Mouse (Mus musculus) embryonic facial prominence, embryonic 10.5 days (tissue): ENCODE data around the gene Pde4a. TPM values are rescaled to one million over a fixed set of nuclear protein-coding genes. Genes with fewer than 3 reads are reported as not detected.

Experiments used
- DNase-seq: peaks from one replicate; pipeline ENCODE4 v3.0.0-alpha.2; 2017; ENCODE audit warnings: low spot score
- H3K27ac ChIP-seq: fragments of 300-500 bp; sonication (generic); replicated peaks from 2 replicates; pipeline ENCODE4 v1.5.1; 2016; ENCODE audit warnings: mild to moderate bottlenecking
- H3K27me3 ChIP-seq: fragments of 300-500 bp; sonication (generic); replicated peaks from 2 replicates; pipeline ENCODE4 v1.6.1; 2016; ENCODE audit warnings: low read depth, mild to moderate bottlenecking; ENCODE audit not compliant: poor library complexity, severe bottlenecking
- H3K36me3 ChIP-seq: fragments of 300-500 bp; sonication (generic); replicated peaks from 2 replicates; pipeline ENCODE4 v1.6.1; 2016; ENCODE audit warnings: mild to moderate bottlenecking, moderate library complexity
- H3K4me1 ChIP-seq: fragments of 300-500 bp; sonication (generic); 2 replicates; pipeline ENCODE4 v1.6.1; 2016
- H3K4me3 ChIP-seq: fragments of 300-500 bp; sonication (generic); 2 replicates; pipeline ENCODE4 v1.5.1; 2016; ENCODE audit warnings: mild to moderate bottlenecking, moderate library complexity
- H3K9me3 ChIP-seq: fragments of 300-500 bp; sonication (generic); 2 replicates; pipeline ENCODE4 v1.6.1; 2016; ENCODE audit warnings: mild to moderate bottlenecking
- WGBS: fragments of 180-500 bp; shearing (Covaris S2); methylation state at CpG from one replicate; pipeline ENCODE4 v1.1.7; 2016; 5-methylcytosine and 5-hydroxymethylcytosine counted together
- polyA plus RNA-seq: library from polyadenylated mRNA; unstranded; fragments of >200 nt; fragmentation: Nextera tagmentation; extraction: Ambion mirVana; gene quantifications from 2 replicates; pipeline ENCODE4 v1.2.1, GENCODE M21; 2016

The Pde4a gene
- polyA plus RNA-seq: 4.9 and 5.3 TPM in 2 replicates

DNA sequence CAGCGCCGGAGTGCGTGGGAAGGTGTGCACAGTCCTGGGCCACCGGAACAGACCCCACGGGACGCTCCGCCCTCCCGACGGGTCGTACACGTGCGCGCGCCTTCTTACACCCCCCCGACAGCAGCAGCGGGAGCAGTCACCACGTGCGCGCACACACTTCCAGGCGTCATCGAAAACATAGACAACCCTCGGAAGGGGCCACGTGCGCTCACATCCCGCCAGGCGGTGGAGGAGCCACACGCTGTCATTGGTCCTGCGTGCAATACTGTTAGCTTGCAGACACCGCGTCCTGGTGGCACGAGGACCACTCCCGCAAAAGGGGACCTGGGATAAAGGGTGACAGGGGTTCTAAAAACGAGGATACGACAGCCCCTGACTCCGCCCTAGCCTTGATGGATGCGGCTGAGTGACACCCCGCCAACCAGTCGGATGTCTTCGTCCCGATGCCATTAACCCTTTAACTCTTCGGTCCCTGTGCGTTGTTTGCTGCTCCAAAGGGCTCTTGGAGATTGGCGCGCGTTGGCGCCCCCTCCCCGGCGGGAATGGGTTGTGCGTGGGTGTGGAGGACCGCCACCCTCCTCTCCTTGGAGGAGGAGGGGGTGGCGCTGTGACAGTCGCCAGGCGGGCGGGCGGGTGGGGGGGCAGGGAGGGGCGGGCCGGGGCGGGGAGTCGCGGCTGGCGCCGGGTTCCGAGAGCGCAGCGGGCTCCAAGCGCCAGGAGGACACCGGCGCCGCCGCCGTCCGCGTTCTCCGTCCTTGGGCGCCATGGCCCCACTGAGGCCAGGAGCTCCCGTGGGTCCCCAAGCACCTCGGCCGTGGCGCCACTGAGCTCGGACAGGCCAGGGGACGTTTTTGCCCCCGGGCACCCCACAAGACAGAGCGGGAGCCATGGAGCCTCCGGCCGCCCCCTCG is at the start of gene Pde4a:
Pde4a (plus strand) TSS at position 674 of the 911 bp plus-strand sequence.
- H3K27ac ChIP-seq: peak within 1 kb of the TSS; percentile 78
- H3K36me3 ChIP-seq: no peaks in the 10 kb centered on the region
- no peaks in the 10 kb centered on the region for H3K9me3 ChIP-seq
- WGBS: under 1% methylated on average over 86 of the region's 86 CpGs
- peak within 1 kb of the TSS; percentile 66 for H3K4me3 ChIP-seq
- H3K4me1 ChIP-seq: peaks cover 70% of the 10 kb centered on the region
- DNase-seq: peak; percentile 64
- peaks cover 74% of the 10 kb centered on the region for H3K27me3 ChIP-seq

DNA sequence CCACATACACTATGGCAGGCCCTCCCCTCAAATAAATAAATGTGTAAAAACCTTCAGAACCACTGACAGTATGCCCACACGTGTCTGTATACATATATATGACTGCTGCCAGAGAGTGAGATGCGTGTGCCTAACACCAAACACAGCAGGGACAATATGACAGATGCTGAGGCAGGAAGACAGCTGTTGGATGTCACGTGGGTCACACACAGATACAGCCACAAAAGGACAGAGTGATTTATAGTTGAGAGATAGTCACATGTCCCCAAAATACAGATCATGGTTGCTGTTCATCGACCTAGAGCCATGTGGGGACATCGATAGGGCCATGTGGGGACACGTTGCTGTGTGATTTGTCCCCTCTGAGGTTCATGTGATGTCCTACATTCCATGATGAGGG is 48.4 kb upstream of the Pde4a start:
- Histone ChIP-seq H3K27ac (no peak overlapping the region), H3K9me3 (no peaks in the 10 kb centered on the region), H3K4me3 (no peak overlapping the region), H3K27me3 (no peaks in the 10 kb centered on the region), H3K4me1 (no peaks in the 10 kb centered on the region), H3K36me3 (peaks cover 21% of the 10 kb centered on the region)
- DNase-seq: no peak
- 85% methylated on average over 6 of the region's 6 CpGs for WGBS

DNA sequence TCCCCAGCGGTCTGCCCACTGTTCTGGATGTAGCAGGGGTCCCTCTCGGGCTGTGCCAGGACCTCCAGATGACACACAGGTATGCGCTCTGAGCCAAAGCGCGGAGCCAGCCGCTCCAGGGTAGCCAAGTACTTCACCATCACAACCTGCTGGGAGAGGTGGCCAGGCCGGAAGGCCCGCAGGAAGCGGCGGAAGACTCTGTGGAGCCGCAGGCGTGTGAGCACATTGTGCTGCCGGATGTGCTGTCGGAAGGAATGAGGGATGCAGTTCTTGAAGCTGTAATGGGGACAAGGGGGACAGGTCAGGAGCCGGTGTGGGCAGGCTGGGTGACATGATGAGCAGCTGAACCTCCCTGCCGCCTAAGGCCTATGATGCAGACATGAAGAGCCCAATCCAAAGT is 44.0 kb upstream of the Pde4a start:
- Histone ChIP-seq H3K4me3 (no peak overlapping the region), H3K4me1 (no peaks in the 10 kb centered on the region), H3K9me3 (no peaks in the 10 kb centered on the region), H3K27ac (no peak overlapping the region), H3K27me3 (no peaks in the 10 kb centered on the region), H3K36me3 (peaks cover 46% of the 10 kb centered on the region)
- WGBS: 89% methylated on average over 16 of the region's 16 CpGs
- DNase-seq: no peak

DNA sequence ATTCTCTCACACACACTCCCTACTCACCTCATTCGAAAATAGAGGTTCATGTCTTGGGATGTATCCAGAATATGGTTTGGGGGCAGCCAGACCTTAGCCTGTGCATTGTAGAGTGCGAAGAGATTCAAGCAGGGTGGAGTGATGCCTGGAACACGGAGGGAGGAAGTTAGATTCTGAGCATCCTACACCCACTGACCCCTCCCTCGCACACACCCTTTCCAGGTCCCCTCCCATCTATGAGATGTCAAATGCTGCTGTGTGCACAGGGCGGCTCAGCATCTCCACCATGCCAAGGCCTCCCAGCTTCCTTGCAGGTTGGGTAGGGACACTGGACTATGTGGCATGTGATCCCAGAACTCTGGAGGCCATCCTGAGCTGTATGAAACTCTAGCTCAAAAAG is 40.7 kb upstream of the Pde4a start:
- Histone ChIP-seq H3K9me3 (no peaks in the 10 kb centered on the region), H3K36me3 (peaks cover 52% of the 10 kb centered on the region), H3K27me3 (no peaks in the 10 kb centered on the region), H3K27ac (no peak overlapping the region), H3K4me1 (no peaks in the 10 kb centered on the region), H3K4me3 (no peak overlapping the region)
- no peak for DNase-seq
- 84% methylated on average over 5 of the region's 5 CpGs for WGBS

DNA sequence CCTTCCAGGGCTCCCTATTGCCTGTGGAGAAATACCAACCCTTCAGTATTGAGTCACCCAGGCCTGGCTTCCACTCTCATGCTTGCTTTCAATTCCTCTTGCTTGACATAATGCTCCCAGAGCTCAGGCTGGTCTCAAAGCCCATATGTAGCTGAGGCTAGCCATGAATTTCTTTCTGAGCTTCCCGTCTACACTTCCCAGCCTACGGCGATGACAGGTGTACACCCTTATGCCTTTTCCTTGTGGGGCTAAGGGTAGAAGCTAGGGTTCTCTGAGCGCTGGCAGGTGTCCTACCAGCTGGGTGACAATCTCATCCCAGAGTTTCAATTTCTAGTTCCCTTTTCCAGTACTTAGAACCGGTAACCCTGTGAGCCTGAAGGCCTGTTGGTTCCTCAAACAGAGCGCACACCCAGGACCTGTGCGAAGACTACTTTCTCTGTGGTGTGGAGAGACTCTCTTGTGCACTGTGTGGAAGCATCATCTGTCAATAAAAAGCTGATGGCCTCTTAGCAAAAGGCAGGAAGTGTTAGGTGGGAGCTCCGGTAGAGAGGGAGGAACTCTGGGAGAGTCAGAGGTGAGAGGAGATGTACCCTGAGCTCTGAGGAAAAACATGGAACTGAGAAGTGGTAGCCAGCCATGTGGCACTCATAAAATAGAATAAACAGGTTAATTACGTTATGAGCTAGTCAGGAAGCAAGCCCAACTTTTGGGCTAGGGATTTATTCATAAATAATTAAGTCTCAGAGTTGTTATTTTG is 39.8 kb upstream of the Pde4a start:
- DNase-seq: no peak
- peaks cover 8% of the 10 kb centered on the region for H3K4me1 ChIP-seq
- H3K4me3 ChIP-seq: no peak overlapping the region
- H3K36me3 ChIP-seq: peaks cover 44% of the 10 kb centered on the region
- H3K27me3 ChIP-seq: no peaks in the 10 kb centered on the region
- WGBS: 92% methylated on average over 9 of the region's 9 CpGs
- no peaks in the 10 kb centered on the region for H3K9me3 ChIP-seq
- no peak overlapping the region for H3K27ac ChIP-seq

DNA sequence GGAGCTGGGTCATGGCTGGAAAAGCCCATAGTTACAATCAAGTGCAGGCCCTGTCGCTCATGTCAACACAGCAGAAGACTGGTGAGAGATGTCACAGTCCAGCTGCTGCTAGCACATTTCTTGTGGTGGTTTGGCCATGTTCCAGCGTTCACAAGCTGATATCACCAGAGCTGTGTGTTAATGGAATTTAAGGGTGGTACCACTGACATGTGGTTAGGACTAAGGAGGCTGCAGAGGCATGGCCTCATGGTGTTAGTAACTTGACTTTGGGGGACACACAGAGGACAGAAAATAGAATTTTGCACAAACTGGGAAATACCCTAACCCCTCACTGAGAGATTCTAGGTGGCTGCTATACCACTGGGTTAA is 39.3 kb upstream of the Pde4a start:
- H3K4me1 ChIP-seq: peaks cover 9% of the 10 kb centered on the region
- DNase-seq: no peak
- 86% methylated on average over 2 of the region's 2 CpGs for WGBS
- H3K27ac ChIP-seq: no peak overlapping the region
- H3K36me3 ChIP-seq: peaks cover 39% of the 10 kb centered on the region
- H3K4me3 ChIP-seq: no peak overlapping the region
- no peaks in the 10 kb centered on the region for H3K9me3 ChIP-seq
- H3K27me3 ChIP-seq: no peaks in the 10 kb centered on the region

DNA sequence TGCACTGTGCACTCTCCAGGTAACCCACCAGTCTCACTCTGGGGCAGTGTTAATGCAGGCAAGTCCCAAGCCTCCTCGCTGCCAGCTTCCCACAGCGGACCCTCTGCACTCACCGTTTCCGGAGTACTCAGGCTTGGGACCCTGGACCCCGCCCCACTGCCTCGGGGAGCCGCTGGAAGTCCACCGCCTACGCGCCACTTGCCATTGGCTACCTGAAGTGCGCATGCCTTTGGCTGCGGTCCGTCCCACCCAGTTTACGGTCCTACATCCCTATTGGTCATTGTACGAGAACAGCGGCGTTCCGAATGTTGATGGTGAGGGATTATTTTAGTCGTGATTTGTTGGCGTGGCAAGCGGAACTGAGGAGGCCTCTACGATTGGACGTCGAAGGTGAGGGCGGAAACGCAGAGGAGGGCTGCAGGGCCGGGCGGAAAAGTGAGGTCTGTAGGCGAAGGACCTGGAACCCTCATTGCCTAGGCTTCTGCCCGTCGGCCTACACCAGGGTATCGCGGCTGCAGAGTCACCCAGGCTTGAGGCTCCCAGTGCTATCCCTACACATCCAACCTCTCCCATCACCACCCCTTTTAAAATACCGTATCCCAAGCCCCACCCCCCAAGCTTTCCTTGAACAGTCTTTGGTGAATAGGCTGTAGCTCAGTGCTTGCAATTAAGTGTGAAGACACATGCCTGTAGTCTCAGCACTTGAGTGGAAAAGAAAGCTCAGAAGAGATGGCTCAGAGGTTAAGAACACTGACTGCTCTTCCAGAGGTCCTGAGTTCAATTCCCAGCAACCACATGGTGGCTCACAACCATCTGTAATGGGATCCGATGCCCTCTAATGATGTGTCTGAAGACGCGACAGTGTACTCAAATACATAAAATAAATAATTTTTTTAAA is 34.2 kb upstream of the Pde4a start, which contains the start of gene Tyk2:
Tyk2 (minus strand) TSS at position 185 of the 898 bp plus-strand sequence.
- H3K27me3 ChIP-seq: no peaks in the 10 kb centered on the region
- H3K4me3 ChIP-seq: peak within 1 kb of the TSS; percentile 71
- H3K4me1 ChIP-seq: peaks cover 13% of the 10 kb centered on the region
- H3K27ac ChIP-seq: peak within 1 kb of the TSS; percentile 78
- peaks cover 14% of the 10 kb centered on the region for H3K36me3 ChIP-seq
- no peaks in the 10 kb centered on the region for H3K9me3 ChIP-seq
- peak; percentile 96 for DNase-seq
- WGBS: 6% methylated on average over 37 of the region's 37 CpGs

DNA sequence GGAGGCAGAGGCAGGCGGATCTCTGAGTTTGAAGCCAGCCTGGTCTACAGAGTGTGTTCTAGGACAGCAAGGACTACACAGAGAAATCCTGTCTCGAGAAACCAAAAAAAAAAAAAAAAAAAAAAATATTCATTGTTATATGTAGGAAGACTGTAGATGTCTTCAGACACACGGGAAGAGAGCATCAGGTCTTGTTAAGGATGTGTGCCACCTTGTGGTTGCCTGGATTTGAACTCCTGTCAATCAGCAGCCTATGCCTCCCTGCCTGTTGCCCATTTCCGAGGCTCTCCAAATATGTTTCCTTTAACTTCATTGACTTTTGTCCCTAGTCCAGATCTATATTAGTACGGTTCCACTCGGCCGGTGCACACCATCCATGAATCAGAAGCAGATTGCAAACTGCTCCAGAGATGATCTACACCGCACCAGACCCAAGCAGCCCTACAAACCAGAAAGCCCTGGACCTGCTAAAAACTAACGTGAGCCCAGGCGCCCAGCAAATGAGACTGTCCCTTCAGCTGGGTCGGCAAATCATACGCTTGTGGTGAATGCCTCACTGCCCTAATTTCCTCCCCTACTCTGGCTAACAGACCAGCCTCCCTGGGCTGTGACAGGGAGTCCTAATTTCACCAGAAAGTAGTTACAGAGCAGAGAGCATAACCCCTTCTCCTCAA is 33.3 kb upstream of the Pde4a start:
- 85% methylated on average over 12 of the region's 12 CpGs for WGBS

DNA sequence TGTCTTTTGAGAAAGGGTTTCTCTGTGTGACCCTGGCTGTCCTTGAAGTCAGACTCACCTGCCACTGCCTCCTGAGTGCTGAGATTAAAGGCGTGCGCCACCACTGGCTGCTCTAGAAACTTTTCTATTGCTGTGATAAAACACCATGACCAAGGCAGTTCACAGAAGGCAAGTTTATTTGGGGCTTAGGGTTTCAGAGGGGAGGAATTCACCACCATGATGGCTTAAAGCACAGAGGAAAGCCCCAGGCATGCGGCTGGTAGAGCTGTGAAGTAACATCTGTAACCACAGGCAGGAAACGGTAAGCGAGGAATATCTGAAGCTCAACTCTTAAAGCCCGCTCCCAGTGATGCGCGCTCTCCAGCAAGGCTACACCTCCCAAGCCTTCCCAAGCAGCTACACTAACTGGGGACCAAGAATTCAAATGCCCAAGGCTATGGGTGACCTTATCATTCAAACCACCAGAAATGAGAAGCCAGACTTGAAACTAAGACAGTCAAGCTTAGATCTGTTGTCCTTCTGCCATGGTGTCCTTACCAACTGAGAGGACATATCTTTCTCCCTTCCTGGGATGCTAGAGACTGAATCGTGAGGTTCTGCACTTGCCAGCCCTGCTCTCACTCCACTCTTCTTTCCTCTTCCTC is 32.3 kb upstream of the Pde4a start:
- Histone ChIP-seq H3K4me1 (peaks cover 13% of the 10 kb centered on the region), H3K27me3 (no peaks in the 10 kb centered on the region), H3K36me3 (peaks cover 20% of the 10 kb centered on the region), H3K9me3 (no peaks in the 10 kb centered on the region), H3K27ac (no peak overlapping the region), H3K4me3 (no peak overlapping the region)
- DNase-seq: no peak
- 83% methylated on average over 9 of the region's 9 CpGs for WGBS

More for the DNA sequence above, 33.3 kb upstream of the Pde4a start:
- Histone ChIP-seq H3K27me3 (no peaks in the 10 kb centered on the region), H3K4me3 (no peak overlapping the region; the same call in 1 of the 2 replicates), H3K36me3 (peaks cover 10% of the 10 kb centered on the region), H3K9me3 (no peaks in the 10 kb centered on the region), H3K4me1 (peaks cover 13% of the 10 kb centered on the region), H3K27ac (no peak overlapping the region)
- DNase-seq: no peak

DNA sequence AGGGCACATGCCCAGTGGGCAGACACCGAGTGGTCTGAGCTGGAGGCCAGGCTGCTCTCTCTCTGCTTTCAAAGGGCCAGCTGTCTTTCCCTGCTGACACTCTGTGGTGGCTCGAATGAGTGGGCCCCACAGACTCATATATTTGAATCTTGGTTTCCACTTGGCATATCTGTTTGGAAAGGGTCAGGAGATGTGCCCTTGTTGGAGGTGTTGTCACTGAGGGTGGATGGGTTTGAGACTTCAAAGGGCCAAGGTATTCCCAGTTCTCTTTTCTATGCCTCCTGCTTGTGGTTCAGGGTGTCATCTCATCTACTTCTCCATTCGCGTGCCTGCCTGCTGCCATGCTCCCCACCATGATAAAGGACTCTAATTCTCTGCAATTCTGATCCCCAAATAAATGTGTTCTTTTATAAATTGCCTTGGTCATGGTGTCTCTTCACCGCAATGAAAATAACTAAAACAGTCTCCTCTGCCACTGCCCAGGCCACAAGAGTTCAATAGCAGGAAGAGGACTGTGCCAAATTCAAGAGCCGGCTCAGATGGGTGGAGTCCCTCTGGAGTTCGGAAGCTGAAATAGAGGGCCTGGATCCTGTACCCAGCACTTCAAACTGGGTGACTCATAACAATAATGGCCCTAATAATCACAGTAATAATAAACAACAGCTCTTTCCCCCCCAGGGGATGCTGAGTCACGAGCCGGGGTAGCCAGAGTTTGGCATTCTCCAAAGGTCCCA is 30.8 kb upstream of the Pde4a start:
- Histone ChIP-seq H3K36me3 (peaks cover 36% of the 10 kb centered on the region), H3K4me1 (peaks cover 13% of the 10 kb centered on the region), H3K27me3 (no peaks in the 10 kb centered on the region), H3K9me3 (no peaks in the 10 kb centered on the region), H3K4me3 (no peak overlapping the region), H3K27ac (no peak overlapping the region)
- DNase-seq: no peak
- 78% methylated on average over 9 of the region's 9 CpGs for whole genome bisulfite sequencing
